Mouse (Mus musculus): ENCODE data around the gene Klhl40. TPM values are rescaled to one million over a fixed set of nuclear protein-coding genes. Genes with fewer than 3 reads are reported as not detected.

The Klhl40 gene
- total RNA-seq, 2 experiments from 2014 or later, result 0.16 TPM; not detected in 1

DNA sequence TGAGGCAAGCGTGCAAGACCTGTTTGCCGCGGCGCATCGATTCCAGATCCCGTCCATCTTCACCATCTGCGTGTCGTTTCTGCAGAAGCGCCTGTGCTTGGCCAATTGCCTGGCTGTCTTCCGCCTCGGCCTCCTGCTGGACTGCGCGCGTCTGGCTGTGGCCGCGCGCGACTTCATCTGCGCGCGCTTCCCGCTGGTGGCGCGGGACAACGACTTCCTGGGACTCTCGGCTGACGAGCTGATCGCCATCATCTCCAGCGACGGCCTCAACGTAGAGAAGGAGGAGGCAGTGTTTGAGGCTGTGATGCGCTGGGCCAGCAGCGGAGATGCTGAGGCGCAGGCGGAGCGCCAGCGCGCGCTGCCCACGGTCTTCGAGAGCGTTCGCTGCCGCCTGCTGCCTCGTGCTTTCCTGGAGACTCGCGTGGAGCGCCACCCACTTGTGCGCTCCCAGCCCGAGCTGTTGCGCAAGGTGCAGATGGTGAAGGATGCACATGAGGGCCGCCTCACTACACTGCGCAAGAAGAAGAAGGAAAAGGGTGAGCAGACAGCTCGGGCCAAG is 738 bp downstream of the Klhl40 start:
- peak; percentile 37 to 61 for DNase-seq

DNA sequence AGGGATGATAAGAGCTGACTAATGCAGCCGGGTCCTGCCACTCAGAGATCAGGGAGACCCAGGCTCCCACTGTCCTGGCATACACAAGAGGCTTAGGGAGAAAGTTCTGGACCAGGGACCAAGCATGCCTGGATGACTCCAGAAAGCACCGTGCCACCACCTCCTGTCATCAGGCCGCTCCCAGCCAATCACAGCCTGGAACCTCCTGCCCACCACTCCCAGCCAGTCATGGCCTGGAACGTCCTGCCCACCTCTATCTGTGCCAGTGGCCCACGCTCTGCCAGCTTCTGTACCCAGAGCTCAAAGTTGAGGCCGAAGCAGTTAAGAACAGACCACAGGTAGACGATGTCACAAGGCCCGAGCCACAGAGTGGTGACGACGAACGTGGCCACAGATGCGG is 7.4 kb downstream of the Klhl40 start:
- DNase-seq, result no peak

DNA sequence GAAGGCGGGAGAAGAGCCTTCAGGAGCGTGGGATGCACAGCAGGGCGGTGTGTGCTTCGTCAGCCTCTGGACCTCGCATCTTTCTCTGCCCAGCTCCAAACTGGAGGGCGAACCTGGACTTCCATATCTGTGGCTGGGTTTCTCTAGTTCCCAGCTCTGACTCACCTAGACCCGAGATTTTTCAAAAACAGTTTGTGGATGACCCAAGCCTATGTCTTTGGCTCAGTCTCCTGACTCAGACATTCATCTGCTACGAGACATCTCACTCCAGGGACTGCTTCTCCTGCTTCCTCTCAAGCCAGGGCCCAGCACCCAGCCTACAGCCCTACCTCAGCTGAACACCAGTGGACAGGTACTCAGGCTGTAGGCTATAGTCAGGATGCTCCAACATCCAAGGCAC is 7.9 kb downstream of the Klhl40 start:
- DNase-seq, result no peak

DNA sequence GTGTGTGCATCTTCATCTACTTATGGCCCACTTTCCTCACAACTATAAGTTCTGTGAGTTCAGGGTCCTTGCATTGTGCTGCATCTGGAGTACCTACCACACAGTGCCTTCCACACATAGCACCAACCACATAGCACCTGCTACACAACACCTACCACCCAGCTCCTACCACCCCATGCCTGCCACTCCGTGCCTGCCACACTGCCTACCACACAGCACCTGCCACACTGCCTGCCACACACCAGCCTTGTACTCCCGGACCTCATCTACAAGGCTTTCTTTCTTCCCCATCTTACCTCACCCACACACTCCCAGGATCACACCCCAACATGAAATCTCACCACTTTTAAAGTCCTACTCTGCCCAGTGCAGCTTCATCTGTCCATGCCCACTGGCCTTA is 9.0 kb downstream of the Klhl40 start:
- no peak for DNase-seq

DNA sequence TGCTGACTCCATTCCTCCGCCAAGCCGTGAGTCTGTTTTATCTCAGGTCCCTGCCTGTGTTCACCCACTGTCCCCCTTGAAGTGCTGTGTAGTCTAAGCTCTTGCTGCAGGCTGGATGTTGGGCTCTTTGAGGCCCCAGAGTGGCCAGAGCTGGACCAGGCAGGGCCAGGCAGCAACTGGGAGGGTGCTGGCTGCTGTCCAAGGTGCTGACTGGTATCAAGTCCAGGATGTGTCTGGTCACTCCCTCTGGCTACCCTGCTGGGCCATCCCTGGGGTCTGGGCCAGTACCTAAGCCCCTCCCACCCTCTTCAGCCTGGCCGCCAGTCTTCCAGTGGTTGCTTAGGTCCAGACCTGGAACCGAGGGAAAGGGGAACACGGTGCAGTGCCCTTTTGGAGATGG is 13.8 kb downstream of the Klhl40 start:
- DNase-seq, result peak; percentile 80 to 85

DNA sequence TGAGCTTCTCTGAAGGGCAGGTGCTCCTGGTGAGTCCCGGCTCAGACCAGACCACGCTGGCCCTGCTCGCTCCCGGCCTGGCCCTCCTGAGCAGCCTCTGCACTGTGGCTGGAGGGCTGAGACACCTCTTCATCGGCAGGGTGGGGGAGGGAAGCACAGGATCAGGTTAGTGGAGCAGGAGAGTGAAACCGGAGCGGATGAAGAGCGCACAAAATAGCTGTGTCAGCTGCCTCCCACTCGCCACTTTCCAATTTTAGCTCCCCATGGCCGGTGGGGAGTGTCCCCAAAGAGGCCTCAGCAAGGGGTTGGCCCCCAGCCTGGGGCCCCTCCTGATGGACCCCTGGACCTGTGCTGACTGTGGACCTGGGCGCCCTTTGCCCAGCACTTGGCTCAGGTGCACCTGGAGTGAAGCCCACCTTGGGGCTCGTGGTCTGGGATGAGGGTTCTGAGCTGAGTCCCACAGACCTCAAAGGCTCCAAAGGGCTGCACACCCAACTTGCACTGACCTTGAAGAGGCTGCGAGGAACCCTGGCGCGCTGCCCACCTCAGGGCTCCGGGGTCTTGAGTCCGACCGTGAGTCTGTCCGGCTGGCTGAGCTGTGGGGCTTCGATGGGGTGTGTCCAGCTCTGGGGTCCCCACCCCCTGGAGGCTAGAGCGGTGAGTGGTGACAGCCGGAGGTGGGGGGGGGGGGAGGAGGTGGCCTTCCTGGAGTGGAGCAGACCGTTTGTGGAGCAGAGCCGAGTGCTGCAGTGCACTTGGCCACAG is 14.5 kb downstream of the Klhl40 start, which contains the start of gene Hhatl:
Hhatl (minus strand) TSS at position 751 of the 765 bp plus-strand sequence.
- DNase-seq, result no peak

DNA sequence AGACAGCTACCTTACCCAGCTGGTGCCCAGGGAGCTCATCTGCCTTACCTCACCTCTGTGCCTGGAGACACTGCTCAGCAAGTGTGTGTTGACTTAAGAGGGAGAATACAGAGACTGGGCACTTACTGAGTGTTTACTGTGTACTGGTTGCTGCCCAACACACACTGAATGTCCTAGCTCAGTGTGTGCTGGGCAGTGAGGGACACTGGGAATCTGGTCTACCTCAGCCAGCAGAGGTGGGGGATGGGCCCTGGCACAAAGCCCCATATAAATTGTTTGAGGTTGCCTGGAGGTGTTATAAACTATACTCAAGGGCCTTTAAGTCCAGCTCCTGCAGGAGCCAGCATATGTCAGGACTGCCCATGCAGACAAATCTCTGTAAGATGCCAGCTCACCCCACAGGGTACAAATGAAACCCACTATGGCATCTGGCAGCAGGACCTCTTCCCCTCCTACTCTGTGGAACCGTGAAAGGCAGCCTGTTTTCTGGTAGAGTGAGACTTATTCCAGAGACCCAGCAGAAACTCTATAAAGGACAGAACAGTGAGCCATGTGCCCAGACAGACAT is 17.6 kb downstream of the Klhl40 start:
- no peak for DNase-seq

DNA sequence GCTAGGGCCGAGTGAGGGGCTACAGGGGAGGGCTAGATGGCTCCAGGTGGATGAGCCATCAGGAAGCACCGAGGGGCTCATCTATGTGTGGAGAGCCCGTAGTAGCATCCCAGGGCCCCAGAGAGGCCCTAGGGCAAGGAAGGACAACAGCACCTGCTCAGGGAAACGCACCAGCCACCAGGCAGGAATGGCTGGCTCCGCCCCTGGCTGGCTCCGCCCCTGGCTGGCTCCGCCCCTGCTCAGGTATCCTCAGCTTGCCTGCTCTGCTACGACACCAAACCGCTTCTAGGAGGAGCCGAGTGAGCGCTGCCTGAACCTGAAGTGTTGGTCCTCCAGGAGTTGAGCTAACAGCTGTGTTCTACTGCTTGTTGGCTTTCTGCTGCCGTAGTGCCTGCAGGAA is 20.3 kb downstream of the Klhl40 start:
- no peak for DNase-seq

DNA sequence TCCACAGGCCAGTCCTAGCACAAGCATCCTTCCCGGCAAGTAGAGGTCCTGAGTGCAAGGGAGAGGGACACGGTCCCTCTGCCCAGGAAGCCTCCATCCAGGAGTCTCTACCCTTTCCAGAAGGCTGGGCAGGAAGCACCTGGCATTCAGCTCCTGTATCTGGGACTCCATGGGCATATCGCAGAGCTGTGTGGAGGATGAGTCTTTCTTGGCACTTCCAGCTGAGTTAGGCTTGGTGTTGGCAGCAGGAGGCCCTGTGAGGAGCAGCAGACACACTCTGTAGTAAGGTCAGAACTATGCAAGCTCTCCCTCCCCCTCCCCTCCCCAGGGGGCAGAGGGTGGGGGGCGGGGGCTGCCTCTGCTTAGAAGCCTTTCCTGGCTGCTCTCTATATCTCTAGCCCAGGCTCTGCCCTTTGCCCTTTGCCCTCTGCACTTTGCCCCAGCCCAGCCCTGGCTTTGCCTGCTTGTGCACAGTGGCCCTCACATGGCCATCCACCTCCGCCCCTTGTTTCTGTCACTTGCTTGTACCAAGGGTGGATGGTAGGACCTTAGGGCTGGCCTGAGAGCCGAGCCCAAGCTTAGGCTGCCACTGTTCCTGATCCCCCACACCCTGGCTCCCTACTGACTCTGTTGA is 21.6 kb downstream of the Klhl40 start:
- DNase-seq, result no peak

DNA sequence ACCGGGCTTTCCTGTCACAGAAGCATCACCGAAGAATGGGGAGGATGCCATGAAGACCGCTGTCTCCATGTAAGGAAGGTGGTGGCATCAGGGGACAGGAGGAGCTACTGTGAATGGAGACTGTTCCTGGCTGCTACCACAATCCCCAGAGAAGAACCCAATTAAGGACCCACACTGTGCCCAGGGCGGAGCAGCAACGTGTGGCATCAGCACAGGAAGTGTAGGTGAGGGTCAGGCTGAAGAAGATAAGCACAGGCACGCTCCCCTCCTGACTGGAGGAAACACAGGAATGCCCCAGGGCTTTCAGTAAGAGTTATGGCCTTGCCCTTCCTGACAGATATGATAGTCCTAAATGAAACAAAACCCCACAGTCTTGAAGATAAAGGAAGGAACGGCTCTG is 25.3 kb downstream of the Klhl40 start:
- no peak for DNase-seq

DNA sequence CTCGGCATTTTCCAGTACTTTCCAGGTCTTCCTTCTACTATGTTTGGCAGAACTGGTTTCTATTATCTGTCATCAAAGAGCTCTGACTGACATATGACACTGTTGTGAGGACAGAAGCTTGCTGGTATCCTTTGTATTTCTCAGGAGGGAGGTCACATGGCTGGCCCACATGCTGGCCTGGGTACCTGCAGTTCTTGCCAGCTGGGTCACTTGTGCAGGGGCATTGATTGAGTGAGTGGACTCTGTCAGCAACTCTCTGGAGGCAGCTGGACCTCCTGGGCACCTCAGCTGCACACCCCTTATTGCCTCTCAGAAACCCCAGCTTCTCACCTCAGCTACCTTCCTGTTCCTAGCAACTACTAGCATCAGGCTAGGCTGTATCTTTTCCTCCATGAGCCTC is 30.1 kb downstream of the Klhl40 start:
- DNase-seq, result no peak

DNA sequence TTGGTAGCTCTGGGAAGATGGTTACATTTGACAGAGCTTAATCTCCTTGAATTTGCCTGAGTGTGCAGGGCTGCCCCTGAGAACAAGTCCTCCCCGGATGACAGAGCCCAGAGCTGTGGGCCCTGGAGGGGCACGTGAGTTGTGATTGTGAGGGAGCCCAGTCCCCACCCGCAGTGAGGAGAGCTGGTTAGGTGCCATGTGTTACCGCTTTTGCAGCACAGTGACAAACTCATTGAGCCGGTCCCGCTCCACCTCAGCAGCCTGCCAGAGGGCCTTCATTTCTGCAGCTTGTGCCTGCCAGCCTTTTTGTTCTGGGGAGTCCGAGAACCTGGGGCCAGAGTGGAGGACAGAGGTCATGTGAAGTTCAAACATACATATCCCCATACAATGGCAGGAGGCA is 30.5 kb downstream of the Klhl40 start:
- no peak for DNase-seq

DNA sequence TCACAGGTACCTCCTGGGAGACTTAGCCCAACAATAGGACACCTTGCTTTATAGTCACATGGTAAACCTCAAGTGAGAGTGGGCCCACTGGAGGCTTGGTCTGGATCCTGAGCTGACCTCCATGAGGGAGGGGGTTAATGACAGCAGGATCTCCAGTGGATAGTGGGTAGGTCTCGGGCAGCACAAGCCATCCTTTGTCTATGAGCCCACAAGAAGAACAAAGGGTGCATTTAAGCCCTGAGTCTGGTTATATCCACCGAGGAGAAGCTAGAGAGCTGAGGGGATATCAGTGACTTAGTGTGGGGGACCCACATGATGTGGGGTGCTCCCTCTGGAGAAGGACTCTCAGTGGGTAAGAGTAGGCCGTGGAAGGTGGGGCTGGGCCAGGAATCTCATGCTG is 31.1 kb downstream of the Klhl40 start:
- no peak for DNase-seq

DNA sequence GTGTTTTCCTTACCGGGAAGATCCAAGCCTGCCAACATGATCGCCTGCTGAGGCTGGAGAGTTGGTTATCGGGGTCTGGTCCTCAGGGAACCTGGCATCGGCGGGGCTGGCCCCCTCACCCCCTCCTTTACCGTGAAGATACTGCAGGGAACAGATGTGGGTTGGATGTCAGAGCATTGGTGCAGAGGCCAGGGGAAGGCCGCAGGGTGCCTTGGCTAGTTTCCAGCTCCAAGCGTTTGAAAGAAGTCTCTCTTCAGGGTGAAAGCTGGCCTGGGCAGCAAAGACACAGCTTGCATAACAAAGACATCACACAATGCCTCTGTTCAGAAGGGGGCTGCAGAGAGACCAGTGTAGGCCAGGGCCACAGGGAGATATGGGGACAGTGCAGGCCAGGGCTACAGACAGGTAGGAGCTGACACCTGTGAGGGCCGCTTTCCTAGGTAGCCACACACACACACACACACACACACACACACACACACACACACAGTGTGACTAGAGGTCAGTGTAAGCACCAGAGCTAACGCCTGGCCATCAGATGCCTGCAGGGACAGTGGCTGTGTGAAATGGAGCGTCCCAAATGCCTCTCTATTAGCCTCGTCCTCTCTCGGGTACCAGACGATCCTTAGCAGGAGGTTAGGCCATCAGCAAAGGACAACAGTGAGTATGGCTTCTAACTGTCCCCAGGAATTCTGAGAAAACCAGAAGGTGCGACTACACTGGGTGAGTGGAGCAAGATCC is 32.8 kb downstream of the Klhl40 start:
- DNase-seq, result peak; percentile 27 to 55

DNA sequence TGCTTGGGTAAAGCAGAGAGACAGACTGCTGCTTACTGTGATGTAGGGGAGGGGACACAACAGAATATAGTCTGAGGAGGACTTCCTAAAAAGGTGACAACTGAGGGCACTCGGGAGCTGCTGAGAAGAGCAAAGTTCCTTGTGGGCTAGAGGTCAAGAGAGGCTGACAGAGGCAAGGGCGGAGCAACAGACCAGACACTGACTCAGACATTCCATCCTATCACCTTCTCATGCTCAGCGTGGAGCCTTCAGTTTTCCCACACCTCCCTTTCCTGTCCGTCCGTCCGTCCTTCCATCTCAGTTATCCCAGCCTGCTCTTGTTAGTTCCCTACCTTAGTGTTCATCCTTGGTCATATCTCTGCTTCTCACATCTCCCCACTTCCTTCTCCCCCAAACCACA is 37.8 kb downstream of the Klhl40 start:
- no peak for DNase-seq

DNA sequence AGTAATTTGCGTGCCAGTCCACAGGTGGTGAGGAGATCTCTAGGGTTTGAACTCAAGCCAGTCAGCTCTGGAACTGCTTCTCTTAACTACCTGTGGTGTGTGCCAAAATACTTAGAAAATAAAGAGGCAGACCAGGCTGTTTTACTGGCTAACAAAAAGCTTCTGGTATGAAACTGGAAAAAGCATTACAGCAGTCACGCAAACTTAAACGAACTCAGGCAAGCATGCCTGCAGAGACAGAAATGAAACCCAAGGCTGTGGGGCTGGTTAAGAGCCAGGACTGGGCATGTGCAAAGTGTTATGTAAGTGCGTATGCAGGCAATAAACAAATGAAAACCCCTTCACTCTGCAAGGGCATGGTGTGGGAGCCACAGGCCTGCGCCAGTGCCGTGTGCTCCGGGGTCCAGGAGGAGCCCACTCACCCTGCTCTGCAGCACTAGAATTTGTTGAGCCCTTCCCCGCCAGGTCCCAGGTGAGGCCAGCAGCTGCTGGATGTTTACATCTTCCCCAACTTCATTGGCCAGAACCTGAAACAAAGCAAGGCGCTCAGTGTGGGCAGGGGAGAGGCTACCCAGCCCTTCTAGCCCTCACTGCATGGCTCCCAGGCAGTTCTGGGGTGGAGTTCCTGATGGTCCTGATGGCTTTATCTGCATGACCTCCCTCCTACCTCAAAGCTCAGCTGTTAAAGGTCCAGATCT is 41.8 kb downstream of the Klhl40 start:
- peak; percentile 59 to 69 for DNase-seq

DNA sequence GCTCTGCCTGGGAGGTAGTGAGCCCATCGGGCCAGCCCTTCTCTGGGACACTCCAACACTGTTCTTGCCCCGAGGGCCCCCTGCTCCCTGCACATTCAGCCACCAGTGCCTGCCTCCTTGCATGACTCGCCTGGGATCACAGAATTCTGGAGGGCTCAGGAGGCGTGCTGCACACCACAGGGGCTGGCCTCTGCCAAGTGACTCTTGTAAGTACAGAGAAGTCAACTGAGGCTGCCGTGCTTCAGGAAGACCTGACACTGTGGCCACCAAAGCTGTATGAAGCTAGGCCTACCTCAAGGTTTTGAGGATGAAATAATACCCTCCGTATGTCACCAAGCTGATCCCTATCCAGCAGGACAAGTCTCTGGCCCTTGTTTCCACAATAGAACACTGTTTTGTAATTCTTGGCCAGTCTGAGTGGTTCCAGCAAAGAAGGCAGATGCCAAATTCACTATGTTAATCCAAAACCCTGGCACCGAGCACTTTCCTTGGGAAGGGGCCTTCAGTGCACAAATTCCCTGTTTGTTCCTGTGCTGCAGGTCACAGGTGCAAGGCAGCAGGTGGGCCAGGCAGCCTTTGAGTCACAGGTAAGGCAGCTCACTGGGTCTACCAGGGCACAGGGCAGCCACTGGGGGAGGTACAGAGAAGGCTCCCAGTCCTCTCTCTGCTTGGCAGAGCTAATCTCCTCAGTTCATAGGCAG is 42.5 kb downstream of the Klhl40 start:
- no peak for DNase-seq

DNA sequence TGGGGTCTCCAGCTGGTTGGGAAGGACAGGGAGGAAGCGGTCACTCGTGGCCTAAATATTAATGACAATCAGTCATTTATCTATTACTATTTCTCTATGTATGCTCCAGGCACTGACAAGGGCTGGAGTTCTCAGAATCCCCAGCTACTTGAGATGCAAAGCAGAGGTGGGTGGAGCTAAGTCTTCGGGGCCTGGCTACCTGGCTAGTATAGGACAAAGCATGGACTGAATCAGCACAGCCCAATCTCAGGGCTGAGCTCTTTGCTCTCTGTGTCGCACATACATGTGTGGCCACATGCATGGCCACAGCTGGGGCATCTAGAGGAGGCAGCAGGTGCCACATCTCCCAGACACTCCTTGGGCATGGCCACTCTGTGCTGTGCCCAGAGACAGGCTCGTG is 43.4 kb downstream of the Klhl40 start:
- DNase-seq, result no peak

DNA sequence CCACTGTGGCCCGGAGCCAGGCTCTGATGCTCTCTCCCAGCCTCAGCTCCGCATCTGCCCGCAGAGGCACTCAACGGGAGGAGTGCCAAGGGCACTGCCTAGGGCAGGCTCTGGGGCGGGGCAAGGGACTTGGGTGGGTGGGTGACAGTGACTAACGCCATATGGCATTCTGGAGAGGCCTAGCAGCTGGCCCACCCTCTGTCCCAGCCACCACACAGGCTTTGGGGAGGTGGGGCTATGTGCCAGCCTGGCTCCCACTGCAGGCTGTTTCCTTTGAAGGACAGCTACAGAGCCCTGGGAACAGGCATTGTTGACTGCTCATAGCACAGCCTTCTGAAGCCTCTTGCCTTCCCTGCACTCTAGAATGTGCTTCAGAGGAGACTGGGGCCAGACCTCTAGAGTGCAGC is 45.2 kb downstream of the Klhl40 start:
- DNase-seq, result peak in 1 of 2 experiments; percentile 24

DNA sequence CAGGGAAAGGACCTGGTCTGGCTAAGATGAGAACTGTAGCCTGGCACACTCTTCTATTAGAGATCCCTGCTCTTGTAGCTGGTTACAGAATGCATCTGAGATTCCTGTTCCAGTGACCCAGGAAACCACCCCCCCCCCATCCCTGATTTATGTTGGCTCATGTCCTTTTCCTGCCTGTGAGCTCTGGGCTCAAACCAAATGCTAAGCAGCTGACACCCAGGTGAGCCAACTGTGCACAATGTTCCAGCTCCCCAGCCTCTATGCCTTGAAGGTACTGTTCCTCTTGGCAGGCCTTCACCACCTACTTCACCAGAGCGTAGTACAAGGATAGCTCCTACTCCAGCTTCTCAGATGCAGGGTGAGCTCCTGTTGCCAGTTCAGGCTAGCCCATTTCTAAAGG is 45.6 kb downstream of the Klhl40 start:
- peak in 1 of 2 experiments; percentile 20 for DNase-seq

DNA sequence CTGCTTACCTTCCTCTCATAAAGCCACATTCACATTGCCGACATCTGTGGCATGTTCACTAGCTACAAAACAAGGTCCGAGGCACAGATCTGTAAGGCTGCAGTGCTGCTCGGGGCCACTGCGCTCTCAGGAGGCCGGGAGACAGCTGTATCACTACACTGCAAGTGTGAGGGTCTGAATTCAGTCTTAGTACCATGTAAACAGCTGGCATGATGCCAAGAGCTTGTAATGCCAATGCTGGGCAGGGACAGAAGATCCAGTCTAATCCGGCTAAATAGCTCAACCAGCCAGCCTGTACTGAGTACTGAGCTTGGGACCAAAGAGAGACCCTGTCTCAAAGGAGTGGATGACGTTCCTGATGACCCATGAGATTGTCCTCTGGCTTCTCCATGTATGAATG is 46.6 kb downstream of the Klhl40 start:
- no peak for DNase-seq

Measured in adrenal gland, postnatal 36 days (tissue).